Mouse (Mus musculus): Measurements from ENCODE around the gene Ybx1. TPM values are rescaled to one million over a fixed set of nuclear protein-coding genes. Genes with fewer than 3 reads are reported as not detected.

The Ybx1 gene
- 519 TPM for polyA plus RNA-seq (2014; fragmentation: Illumina TruSeq; extraction: RNeasy Lipid Tissue Mini Kit (QIAGEN cat#74804); ENCODE audit: insufficient read depth, low read depth, low replicate concordance)

DNA sequence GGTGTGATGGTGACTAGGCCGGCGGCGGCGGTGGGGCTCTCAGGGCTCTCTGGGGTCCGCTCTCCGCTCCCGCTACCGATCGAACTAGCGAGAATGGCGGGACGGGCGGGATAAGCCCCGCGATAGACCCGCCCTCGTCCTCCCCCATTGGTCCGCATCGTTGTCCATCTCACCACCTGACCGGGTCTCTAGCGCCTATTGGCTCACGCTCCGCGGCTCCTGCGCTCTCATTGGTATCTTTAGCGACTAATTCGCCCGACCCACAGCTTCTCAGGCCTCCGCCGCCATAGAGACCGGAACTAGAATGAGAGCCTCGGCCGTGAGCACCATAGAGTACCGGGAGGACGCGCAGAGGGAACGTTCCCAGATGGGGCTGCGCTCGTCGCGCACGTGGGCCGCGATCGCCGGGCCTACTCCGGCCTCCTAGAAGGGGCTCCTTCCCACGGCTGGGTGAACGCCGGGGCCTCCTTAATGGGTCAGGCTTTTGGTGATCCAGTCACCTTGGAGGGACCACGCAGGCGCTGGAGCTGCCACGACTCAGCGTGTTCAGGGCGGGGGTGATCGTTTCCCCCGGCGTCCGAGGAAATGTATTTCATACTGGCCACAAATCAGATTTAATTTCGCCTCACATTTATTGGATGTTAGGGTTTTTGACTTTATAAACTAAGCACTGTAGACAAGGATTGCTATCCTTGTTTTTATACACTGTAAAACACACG lies at the start of gene Ybx1:
Gene Ybx1, minus strand, starts transcription at position 190 of the 719 bp plus-strand sequence.

DNA sequence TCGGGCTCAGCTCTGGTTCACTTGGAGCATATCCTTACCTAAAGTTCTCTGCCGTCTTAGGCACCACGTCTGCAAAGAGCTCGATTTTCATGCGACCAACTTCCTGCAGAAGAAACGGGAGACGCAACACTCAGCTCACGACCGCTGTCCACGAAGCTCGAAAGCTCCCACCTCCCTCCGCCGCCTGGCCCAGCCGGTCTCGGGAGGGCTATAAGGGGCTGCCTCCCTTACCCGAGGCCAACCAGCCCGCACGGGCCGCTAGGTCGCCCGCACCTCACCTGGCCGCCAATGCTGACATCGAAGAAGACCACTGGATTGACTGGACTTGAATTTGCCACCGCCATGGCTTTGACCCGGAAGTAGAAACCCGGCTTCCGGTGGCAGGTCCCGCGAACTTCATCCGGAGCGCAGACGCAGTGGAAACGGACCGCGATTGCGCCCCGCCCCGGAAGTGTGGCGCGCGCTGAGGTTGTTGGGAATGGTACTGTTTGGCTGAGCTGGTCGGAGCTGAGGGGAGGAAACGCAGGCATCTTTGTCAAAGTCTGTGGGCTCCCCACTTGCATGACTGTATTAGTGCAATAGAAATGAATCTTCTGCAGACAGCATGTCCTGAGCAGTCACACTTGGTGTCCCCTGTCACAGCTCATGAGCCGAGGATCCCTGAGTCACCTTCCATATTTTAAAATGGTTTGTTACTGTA lies 25.9 kb upstream of the Ybx1 start, which contains the start of gene Ppih:
Gene Ppih, minus strand, starts transcription at position 416 of the 700 bp plus-strand sequence.

DNA sequence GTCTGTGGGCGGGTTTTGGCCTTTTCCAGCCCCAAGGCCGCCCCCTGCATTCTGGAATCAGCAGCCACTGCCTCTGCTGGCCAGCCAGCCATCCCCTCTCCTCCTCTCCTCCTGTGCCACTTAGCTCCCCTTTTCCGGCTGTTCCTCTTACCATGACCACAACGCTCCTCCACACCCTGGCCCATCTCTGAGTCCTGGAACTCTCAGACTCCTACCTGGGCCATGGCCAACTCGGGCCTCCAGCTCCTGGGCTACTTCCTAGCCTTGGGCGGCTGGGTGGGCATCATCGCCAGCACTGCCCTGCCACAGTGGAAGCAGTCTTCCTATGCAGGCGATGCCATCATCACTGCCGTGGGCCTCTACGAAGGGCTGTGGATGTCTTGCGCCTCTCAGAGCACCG lies 39.1 kb downstream of the Ybx1 start, which contains the start of gene Cldn19:
Gene Cldn19, plus strand, starts transcription at position 64 of the 400 bp plus-strand sequence.

GRCm38 (mm10) chr4:119232410-119233255 lies 61.8 kb downstream of the Ybx1 start, which contains the start of the genes AU022252 and P3h1:
Gene AU022252 (minus strand): TSS chr4:119232712.
Gene P3h1 (plus strand): TSS chr4:119232915.

Other genes with a start within 250 kb of the Ybx1 start
- gene Slc2a1, start 185.9 kb downstream of the Ybx1 start, polyA plus RNA-seq (2014; fragmentation: Illumina TruSeq; extraction: RNeasy Lipid Tissue Mini Kit (QIAGEN cat#74804); ENCODE audit: insufficient read depth, low read depth, low replicate concordance), result 14.4 TPM
- 3.8 TPM for gene Zfp691, start 120.4 kb downstream of the Ybx1 start, polyA plus RNA-seq (2014; fragmentation: Illumina TruSeq; extraction: RNeasy Lipid Tissue Mini Kit (QIAGEN cat#74804); ENCODE audit: insufficient read depth, low read depth, low replicate concordance)
- 0.07 TPM for gene Ermap, start 104.6 kb downstream of the Ybx1 start, polyA plus RNA-seq (2014; fragmentation: Illumina TruSeq; extraction: RNeasy Lipid Tissue Mini Kit (QIAGEN cat#74804); ENCODE audit: insufficient read depth, low read depth, low replicate concordance)
- 55.4 TPM for gene Svbp, start 99.3 kb downstream of the Ybx1 start, polyA plus RNA-seq (2014; fragmentation: Illumina TruSeq; extraction: RNeasy Lipid Tissue Mini Kit (QIAGEN cat#74804); ENCODE audit: insufficient read depth, low read depth, low replicate concordance)
- gene Tmem269, start 76.4 kb downstream of the Ybx1 start, polyA plus RNA-seq (2014; fragmentation: Illumina TruSeq; extraction: RNeasy Lipid Tissue Mini Kit (QIAGEN cat#74804); ENCODE audit: insufficient read depth, low read depth, low replicate concordance), result 0.32 TPM
- gene AU022252, start 61.9 kb downstream of the Ybx1 start, polyA plus RNA-seq (2014; fragmentation: Illumina TruSeq; extraction: RNeasy Lipid Tissue Mini Kit (QIAGEN cat#74804); ENCODE audit: insufficient read depth, low read depth, low replicate concordance), result 8.3 TPM
- 10.2 TPM for gene P3h1, start 61.7 kb downstream of the Ybx1 start, polyA plus RNA-seq (2014; fragmentation: Illumina TruSeq; extraction: RNeasy Lipid Tissue Mini Kit (QIAGEN cat#74804); ENCODE audit: insufficient read depth, low read depth, low replicate concordance)
- 0.19 TPM for gene Cldn19, start 39.2 kb downstream of the Ybx1 start, polyA plus RNA-seq (2014; fragmentation: Illumina TruSeq; extraction: RNeasy Lipid Tissue Mini Kit (QIAGEN cat#74804); ENCODE audit: insufficient read depth, low read depth, low replicate concordance)
- gene Ppih, start 25.9 kb upstream of the Ybx1 start, polyA plus RNA-seq (2014; fragmentation: Illumina TruSeq; extraction: RNeasy Lipid Tissue Mini Kit (QIAGEN cat#74804); ENCODE audit: insufficient read depth, low read depth, low replicate concordance), result 27.0 TPM
- gene Ccdc30, start 120.9 kb upstream of the Ybx1 start, polyA plus RNA-seq (2014; fragmentation: Illumina TruSeq; extraction: RNeasy Lipid Tissue Mini Kit (QIAGEN cat#74804); ENCODE audit: insufficient read depth, low read depth, low replicate concordance), result 6.5 TPM
- 13.9 TPM for gene Ppcs, start 127.8 kb upstream of the Ybx1 start, polyA plus RNA-seq (2014; fragmentation: Illumina TruSeq; extraction: RNeasy Lipid Tissue Mini Kit (QIAGEN cat#74804); ENCODE audit: insufficient read depth, low read depth, low replicate concordance)
- 3.1 TPM for gene Zmynd12, start 128.2 kb upstream of the Ybx1 start, polyA plus RNA-seq (2014; fragmentation: Illumina TruSeq; extraction: RNeasy Lipid Tissue Mini Kit (QIAGEN cat#74804); ENCODE audit: insufficient read depth, low read depth, low replicate concordance)
- gene Rimkla, start 198.0 kb upstream of the Ybx1 start, polyA plus RNA-seq (2014; fragmentation: Illumina TruSeq; extraction: RNeasy Lipid Tissue Mini Kit (QIAGEN cat#74804); ENCODE audit: insufficient read depth, low read depth, low replicate concordance), result not detected
- gene Foxj3, start 242.4 kb upstream of the Ybx1 start, polyA plus RNA-seq (2014; fragmentation: Illumina TruSeq; extraction: RNeasy Lipid Tissue Mini Kit (QIAGEN cat#74804); ENCODE audit: insufficient read depth, low read depth, low replicate concordance), result 9.1 TPM
- gene Frg2f1, start 244.9 kb upstream of the Ybx1 start, polyA plus RNA-seq (2014; fragmentation: Illumina TruSeq; extraction: RNeasy Lipid Tissue Mini Kit (QIAGEN cat#74804); ENCODE audit: insufficient read depth, low read depth, low replicate concordance), result 4.3 TPM